Mouse (Mus musculus): ENCODE data around the gene Rbm4. TPM values are rescaled to one million over a fixed set of nuclear protein-coding genes. Genes with fewer than 3 reads are reported as not detected.

Rbm4 gene
- polyA plus RNA-seq, 1 experiment, result 64.7 TPM

- DNase-seq (ENCODE audit: extremely low spot score in 1 of 2, low spot score in 1 of 2), result peak in 1 of 2 experiments; percentile 66
These were observed 50.2 kb downstream of the Rbm4 start for GRCm38 (mm10) chr19:4743524-4743923.

- DNase-seq (ENCODE audit: extremely low spot score in 1 of 2, low spot score in 1 of 2), result no peak
These were observed 51.5 kb downstream of the Rbm4 start for GRCm38 (mm10) chr19:4742229-4742628.

DNA sequence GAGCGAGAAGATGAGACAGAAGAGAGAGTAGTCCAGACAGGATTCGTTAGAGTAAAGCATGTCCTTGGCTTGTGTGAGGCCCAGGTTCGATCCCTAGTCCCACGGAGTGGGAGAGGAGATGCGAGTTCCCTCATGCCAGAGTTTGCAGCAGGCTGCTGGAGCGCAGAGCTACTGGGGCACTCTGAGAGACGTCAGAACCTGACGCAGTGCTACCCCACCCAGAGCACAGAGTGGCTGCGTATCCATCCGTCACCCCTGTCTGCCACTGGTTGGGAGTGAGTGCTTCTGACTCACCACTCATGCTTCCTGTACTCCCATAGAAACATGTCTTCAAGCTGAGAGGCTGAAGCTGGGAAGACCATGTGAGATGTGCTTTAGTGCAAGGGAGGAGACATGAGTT lies 52.2 kb downstream of the Rbm4 start:
- DNase-seq (ENCODE audit: extremely low spot score in 1 of 2, low spot score in 1 of 2), result peak in 1 of 2 experiments; percentile 54

DNA sequence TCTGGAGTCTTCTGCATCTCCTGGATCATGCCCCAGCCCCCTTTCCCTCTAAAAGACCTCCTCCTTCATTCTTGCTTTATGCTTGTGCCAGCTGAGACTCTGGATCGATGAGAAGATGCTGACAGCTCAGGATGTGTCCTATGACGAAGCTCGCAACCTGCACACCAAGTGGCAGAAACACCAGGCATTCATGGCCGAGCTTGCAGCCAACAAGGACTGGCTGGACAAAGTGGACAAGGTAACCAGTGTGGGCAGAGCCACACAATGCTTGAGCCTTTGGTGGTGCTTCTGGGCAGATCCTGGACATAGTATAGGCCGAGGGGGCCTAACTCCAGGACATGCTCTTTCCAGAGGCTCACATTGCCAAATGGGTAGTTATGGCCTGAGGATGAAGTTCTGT lies 53.9 kb downstream of the Rbm4 start:
- DNase-seq (ENCODE audit: extremely low spot score in 1 of 2, low spot score in 1 of 2), result no peak

DNA sequence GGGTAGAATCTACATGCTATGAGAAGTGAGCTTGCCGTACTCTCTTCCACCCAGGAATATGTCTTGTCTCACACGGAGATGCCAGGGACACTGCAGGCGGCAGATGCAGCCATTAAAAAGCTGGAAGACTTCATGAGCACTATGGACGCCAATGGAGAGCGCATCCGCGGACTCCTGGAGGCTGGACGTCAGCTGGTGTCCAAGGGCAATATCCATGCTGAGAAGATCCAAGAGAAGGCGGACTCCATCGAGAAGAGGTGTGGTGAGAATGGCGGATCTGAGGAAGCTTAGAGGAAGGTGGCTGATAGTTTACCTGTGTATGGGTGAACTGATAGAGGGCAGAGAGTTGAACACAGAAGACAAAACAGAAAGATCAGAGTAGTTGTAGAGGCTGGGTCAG lies 54.6 kb downstream of the Rbm4 start:
- DNase-seq (ENCODE audit: extremely low spot score in 1 of 2, low spot score in 1 of 2), result no peak

GRCm38 (mm10) chr19:4737866-4738265 lies 55.8 kb downstream of the Rbm4 start:
- DNase-seq (ENCODE audit: extremely low spot score in 1 of 2, low spot score in 1 of 2), result no peak

Other genes with a start within 250 kb of the Rbm4 start
- gene Lrfn4, start 178.2 kb downstream of the Rbm4 start, polyA plus RNA-seq (2012; rRNA removed), result 31.8 and 33.5 TPM in 2 replicates
- 49.4 and 54.8 TPM in 2 replicates for gene Rce1, start 168.3 kb downstream of the Rbm4 start, polyA plus RNA-seq (2012; rRNA removed)
- gene Gm960, start 95.2 kb downstream of the Rbm4 start, polyA plus RNA-seq (2012; rRNA removed), result 3.9 and 4.5 TPM in 2 replicates
- 186 and 200 TPM in 2 replicates for gene Sptbn2, start 82.7 kb downstream of the Rbm4 start, polyA plus RNA-seq (2012; rRNA removed)
- 24.3 and 25.3 TPM in 2 replicates for gene Rbm4b, start 37.4 kb downstream of the Rbm4 start, polyA plus RNA-seq (2012; rRNA removed)
- gene Gm21992, start 17.7 kb upstream of the Rbm4 start, polyA plus RNA-seq (2012; rRNA removed), result 15.3 and 16.3 TPM in 2 replicates
- 26.8 and 28.0 TPM in 2 replicates for gene Rbm14, start 17.7 kb upstream of the Rbm4 start, polyA plus RNA-seq (2012; rRNA removed)
- gene Ccs, start 45.4 kb upstream of the Rbm4 start, polyA plus RNA-seq (2012; rRNA removed), result 52.4 and 58.4 TPM in 2 replicates
- 1.6 and 1.9 TPM in 2 replicates for gene Ccdc87, start 45.5 kb upstream of the Rbm4 start, polyA plus RNA-seq (2012; rRNA removed)
- gene Ctsf, start 61.2 kb upstream of the Rbm4 start, polyA plus RNA-seq (2012; rRNA removed), result 138 and 145 TPM in 2 replicates
- gene Actn3, start 84.0 kb upstream of the Rbm4 start, polyA plus RNA-seq (2012; rRNA removed), result 0.76 and 1.2 TPM in 2 replicates
- 40.9 and 41.3 TPM in 2 replicates for gene Zdhhc24, start 84.8 kb upstream of the Rbm4 start, polyA plus RNA-seq (2012; rRNA removed)
- gene Bbs1, start 112.7 kb upstream of the Rbm4 start, polyA plus RNA-seq (2012; rRNA removed), result 32.7 and 36.4 TPM in 2 replicates
- gene Dpp3, start 134.4 kb upstream of the Rbm4 start, polyA plus RNA-seq (2012; rRNA removed), result 45.7 and 46.2 TPM in 2 replicates
- gene Peli3, start 149.2 kb upstream of the Rbm4 start, polyA plus RNA-seq (2012; rRNA removed), result 13.7 and 15.0 TPM in 2 replicates
- 52.3 and 64.9 TPM in 2 replicates for gene Mrpl11, start 168.2 kb upstream of the Rbm4 start, polyA plus RNA-seq (2012; rRNA removed)
- 19.8 and 36.8 TPM in 2 replicates for gene Npas4, start 196.4 kb upstream of the Rbm4 start, polyA plus RNA-seq (2012; rRNA removed)
- 23.2 and 26.5 TPM in 2 replicates for gene Slc29a2, start 230.0 kb upstream of the Rbm4 start, polyA plus RNA-seq (2012; rRNA removed)
- gene B4gat1, start 244.9 kb upstream of the Rbm4 start, polyA plus RNA-seq (2012; rRNA removed), result 96.1 and 97.4 TPM in 2 replicates
- 4.4 and 5.4 TPM in 2 replicates for gene AC124502.3, start 245.0 kb upstream of the Rbm4 start, polyA plus RNA-seq (2012; rRNA removed)
- gene Brms1, start 247.5 kb upstream of the Rbm4 start, polyA plus RNA-seq (2012; rRNA removed), result 32.4 and 32.5 TPM in 2 replicates

All from frontal cortex, adult 2 months (tissue).